Mouse (Mus musculus) hindbrain, embryonic 11.5 days (tissue): ENCODE measurements at regions not wholly inside any gene's neighbourhood (a gene's known extent, or its start where the extent isn't known, plus 50 kb on each side); places are given as distances from the start of the nearest gene placed in this dataset.

Experiments
- ATAC-seq: fragments of 200-750 bp; cut with Nextera tagmentation; 2 replicates; pipeline ENCODE4 v1.8.0; 2017; ENCODE audit warnings: mild to moderate bottlenecking, moderate TSS enrichment, moderate library complexity; ENCODE audit not compliant: low FRiP score
- DNase-seq: peaks from one replicate; pipeline ENCODE4 v3.0.0-alpha.2; 2015; ENCODE audit warnings: low spot score
- H3K27ac ChIP-seq: fragments of 300-500 bp; sonication (generic); 2 replicates; pipeline ENCODE4 v1.5.1; 2014; ENCODE audit warnings: mild to moderate bottlenecking, low read depth, low read length
- H3K27me3 ChIP-seq: fragments of 300-500 bp; sonication (generic); 2 replicates; pipeline ENCODE4 v1.6.1; 2014; ENCODE audit warnings: mild to moderate bottlenecking, low read length, moderate library complexity, mixed read lengths; ENCODE audit not compliant: control insufficient read depth, insufficient read depth
- H3K36me3 ChIP-seq: fragments of 300-500 bp; sonication (generic); 2 replicates; pipeline ENCODE4 v1.6.1; 2014; ENCODE audit warnings: mild to moderate bottlenecking, low read length, moderate library complexity, mixed read lengths; ENCODE audit not compliant: control insufficient read depth, insufficient read depth
- H3K4me1 ChIP-seq: fragments of 300-500 bp; sonication (generic); replicated peaks from 2 replicates; pipeline ENCODE4 v1.6.1; 2014; ENCODE audit warnings: low read length, mixed read lengths; ENCODE audit not compliant: control insufficient read depth, insufficient read depth
- H3K4me2 ChIP-seq: fragments of 300-500 bp; sonication (generic); replicated peaks from 2 replicates; pipeline ENCODE4 v1.6.1; 2014; ENCODE audit warnings: mild to moderate bottlenecking, low read depth, low read length
- H3K4me3 ChIP-seq: fragments of 300-500 bp; sonication (generic); 2 replicates; pipeline ENCODE4 v1.5.1; 2014; ENCODE audit warnings: low read depth, low read length
- H3K9ac ChIP-seq: fragments of 300-500 bp; sonication (generic); 2 replicates; pipeline ENCODE4 v1.6.1; 2014; ENCODE audit warnings: low read depth, low read length
- H3K9me3 ChIP-seq: fragments of 300-500 bp; sonication (generic); 2 replicates; pipeline ENCODE4 v1.6.1; 2016; ENCODE audit warnings: low read length; ENCODE audit not compliant: control insufficient read depth
- WGBS: fragments of 180-500 bp; shearing (Covaris S2); extraction: QIAGEN DNeasy Blood & Tissue Kit; methylation state at CpG from one replicate; pipeline ENCODE4 v1.1.7; 2014; 5-methylcytosine and 5-hydroxymethylcytosine counted together

DNA sequence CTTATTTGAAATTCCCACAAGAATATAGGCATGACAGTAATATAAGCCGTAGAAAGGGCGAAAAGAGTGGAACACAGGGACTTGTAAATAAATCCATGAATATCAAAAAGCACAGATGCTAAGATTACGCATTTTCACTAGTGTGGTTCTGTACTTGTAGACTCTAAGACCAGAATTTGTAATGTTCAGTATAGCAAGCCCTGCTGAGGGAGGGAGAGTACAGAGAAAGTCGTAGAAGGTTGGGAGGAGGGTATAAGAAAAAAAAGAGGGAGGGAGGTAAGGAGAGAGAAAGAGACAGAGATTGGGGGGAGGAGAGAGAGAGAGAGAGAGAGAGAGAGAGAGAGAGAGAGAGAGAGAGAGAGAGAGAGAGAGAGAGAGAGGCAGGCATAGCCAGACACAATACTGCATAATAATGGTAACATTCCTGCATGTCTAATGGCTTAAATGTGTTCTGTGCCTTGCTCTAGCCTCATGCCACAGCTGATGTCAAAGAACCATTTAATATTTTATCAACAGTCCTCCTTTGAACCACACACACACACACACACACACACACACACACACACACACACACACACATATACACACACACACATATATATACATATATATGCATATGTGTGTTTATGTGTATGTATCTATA, 354.1 kb upstream of the Tmem161b start:
- 67% methylated on average over 4 of the region's 4 CpGs for WGBS
- Histone ChIP-seq H3K27me3 (no peaks in the 10 kb centered on the region), H3K9ac (no peak overlapping the region), H3K4me1 (0 out of 2 replicates have a peak, but pooled peaks cover under 1% of the 10 kb centered on the region), H3K9me3 (no peaks in the 10 kb centered on the region), H3K36me3 (no peaks in the 10 kb centered on the region), H3K27ac (peak overlapping the region; percentile 84), H3K4me3 (no peak overlapping the region), H3K4me2 (no peak overlapping the region)
- peak; percentile 29 for DNase-seq
- peak; percentile 81 for ATAC-seq

DNA sequence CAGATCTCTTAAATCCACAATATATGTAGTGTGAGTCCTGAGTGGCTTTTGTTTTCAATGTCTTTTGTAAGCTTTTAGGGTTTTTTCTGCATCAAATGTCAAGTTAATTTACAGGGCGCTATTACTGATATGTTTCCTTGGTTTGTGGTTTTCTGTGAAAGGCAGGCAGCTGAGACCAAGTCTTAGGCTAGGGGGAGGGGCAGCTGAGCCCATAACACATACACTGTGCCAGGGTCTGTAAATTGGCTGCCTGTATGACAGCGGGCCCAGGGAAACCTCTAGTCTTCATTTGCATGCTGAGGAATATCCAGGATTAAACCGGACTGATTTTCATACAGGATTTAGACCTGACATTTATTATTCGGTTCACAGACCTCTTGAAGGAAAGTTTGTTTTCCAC, 353.2 kb upstream of the Tmem161b start:
- DNase-seq (peak; percentile 79), ATAC-seq (peak; percentile 82)
- 49% methylated on average over 4 of the region's 4 CpGs for WGBS
- no peaks in the 10 kb centered on the region for H3K27me3 ChIP-seq
- peak overlapping the region; percentile 86 for H3K27ac ChIP-seq
- H3K9ac ChIP-seq, result no peak overlapping the region
- H3K4me1 ChIP-seq, result 0 out of 2 replicates have a peak, but pooled peaks cover 2% of the 10 kb centered on the region
- H3K36me3 ChIP-seq, result no peaks in the 10 kb centered on the region
- no peak overlapping the region for H3K4me2 ChIP-seq
- H3K9me3 ChIP-seq, result no peaks in the 10 kb centered on the region
- no peak overlapping the region for H3K4me3 ChIP-seq

DNA sequence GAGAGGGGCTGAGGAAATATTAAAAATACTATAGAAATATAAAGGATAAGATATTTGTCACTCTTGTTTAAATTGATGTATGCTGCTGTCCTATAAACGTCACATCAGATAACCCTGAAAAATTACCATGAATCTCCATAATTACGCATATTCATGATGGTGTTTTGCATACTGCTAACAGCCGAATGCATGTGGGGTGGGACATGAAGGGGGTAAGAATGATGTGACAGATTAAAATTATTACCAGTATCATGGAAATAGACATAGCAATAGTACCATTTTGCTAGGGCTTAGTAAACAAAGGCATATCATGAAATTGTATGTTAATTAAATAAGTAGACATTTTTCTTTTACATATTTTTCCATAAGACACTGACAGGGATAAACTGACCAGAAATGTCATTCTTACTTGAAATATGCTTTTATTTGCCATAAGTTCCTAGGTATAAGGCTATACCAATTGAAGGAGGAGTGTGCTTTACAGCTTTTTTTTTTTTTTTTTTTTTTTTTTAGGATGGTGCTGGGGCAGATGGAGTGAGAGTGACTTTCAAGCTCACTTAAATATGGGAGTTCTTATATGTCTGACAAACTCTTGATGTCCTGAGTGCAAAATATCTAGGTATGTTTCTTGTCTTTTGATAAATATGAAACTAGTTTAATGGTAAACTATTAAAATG, 349.8 kb upstream of the Tmem161b start:
- ATAC-seq (no peak), DNase-seq (no peak)
- H3K4me3 ChIP-seq, result no peak overlapping the region
- H3K9me3 ChIP-seq, result no peaks in the 10 kb centered on the region
- H3K4me1 ChIP-seq, result 0 out of 2 replicates have a peak, but pooled peaks cover 2% of the 10 kb centered on the region
- WGBS, result 49% methylated on average over 3 of the region's 3 CpGs
- no peak overlapping the region for H3K9ac ChIP-seq
- peak overlapping the region; percentile 61 for H3K27ac ChIP-seq
- no peaks in the 10 kb centered on the region for H3K27me3 ChIP-seq
- H3K4me2 ChIP-seq, result no peak overlapping the region
- no peaks in the 10 kb centered on the region for H3K36me3 ChIP-seq

DNA sequence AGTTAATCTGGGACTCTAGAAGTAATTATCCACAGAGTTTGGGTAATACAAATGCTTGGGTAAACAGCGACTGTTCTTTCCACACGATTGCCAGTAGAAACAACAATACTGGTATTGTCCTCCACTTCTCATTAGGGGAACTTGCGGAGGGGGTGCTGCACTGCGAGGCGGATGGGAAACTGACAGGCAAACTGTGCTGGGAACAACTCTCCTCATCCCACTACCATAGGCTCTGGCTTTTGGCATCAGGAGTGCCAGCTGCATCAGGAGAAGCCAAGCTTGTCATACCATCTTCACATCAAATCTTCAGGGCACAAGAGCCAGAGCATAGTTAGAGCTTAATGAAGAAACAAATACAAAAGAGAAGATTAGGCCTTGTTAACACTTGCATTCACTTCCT, 349.2 kb upstream of the Tmem161b start:
- Histone ChIP-seq H3K9ac (no peak overlapping the region), H3K4me1 (0 out of 2 replicates have a peak, but pooled peaks cover 2% of the 10 kb centered on the region), H3K27ac (peak overlapping the region; percentile 61), H3K4me2 (no peak overlapping the region), H3K36me3 (no peaks in the 10 kb centered on the region), H3K4me3 (no peak overlapping the region), H3K27me3 (no peaks in the 10 kb centered on the region), H3K9me3 (no peaks in the 10 kb centered on the region)
- WGBS, result 2% methylated on average over 5 of the region's 5 CpGs
- DNase-seq (peak; percentile 42), ATAC-seq (peak; percentile 48)

DNA sequence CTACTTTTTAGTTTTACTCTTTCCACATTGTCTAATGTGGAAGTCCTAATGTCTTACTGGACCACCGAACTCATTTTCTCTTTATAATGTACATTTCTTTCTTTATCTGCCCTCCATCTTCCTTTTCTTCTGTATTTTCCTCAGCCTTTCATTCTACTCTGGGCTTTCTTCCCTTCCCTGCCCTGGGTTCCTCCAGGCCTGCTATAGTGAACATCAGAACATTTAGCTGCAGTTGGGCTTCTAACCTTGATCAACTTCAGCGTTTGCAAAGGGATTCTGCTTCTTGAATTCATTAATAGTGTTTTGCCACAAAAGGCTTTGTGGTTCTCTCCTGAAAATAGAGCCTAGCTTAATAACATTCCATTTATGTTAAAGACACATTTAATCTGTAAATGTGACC, 342.5 kb upstream of the Tmem161b start:
- no peak for ATAC-seq

DNA sequence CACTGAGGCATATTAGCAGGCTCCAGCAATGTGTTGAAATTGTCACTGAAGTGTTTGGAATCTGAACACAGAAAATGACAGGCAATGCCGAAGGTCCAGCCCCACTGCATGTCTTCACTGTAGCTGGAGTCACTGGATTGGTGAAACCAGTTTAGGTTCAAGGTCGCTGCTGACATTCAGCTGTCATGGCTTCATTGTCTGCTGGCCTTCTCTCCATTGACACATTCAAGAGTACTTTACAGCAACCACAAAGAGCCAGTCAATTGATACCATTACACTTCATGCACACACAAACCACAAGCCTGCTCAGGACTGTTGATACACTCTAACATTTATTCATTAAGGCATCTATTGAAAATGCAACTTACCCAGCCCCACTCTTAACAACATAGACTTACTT, 341.8 kb upstream of the Tmem161b start:
- no peaks in the 10 kb centered on the region for H3K4me1 ChIP-seq
- WGBS, result 48% methylated on average over 2 of the region's 2 CpGs

More for the DNA sequence above, 342.5 kb upstream of the Tmem161b start:
- H3K27ac ChIP-seq, result no peak overlapping the region
- peak; percentile 6 for DNase-seq
- H3K4me2 ChIP-seq, result no peak overlapping the region
- H3K4me1 ChIP-seq, result no peaks in the 10 kb centered on the region
- H3K27me3 ChIP-seq, result no peaks in the 10 kb centered on the region
- no peaks in the 10 kb centered on the region for H3K9me3 ChIP-seq
- WGBS, result 42% methylated on average over 2 of the region's 2 CpGs
- no peak overlapping the region for H3K9ac ChIP-seq
- no peak overlapping the region for H3K4me3 ChIP-seq
- H3K36me3 ChIP-seq, result no peaks in the 10 kb centered on the region

DNA sequence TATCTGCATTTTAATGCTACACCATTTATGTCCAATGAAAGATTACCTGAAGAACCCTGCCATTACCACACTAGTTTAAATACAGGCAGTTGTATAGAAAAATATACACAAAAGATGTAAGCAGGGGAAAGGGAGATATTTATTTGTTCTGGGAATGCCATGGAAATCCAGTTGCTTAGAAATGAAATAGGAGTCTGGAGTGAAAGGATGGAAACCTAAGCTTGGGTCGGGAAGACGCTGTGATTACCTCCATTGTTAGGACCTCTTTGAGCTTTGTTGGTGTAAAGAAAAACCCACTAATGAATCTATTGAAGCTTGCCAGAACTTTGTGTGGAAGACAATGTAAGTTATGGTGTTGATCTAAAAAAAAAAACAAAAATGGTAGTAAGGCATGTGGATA, 341.3 kb upstream of the Tmem161b start:
- Histone ChIP-seq H3K9ac (no peak overlapping the region), H3K4me1 (no peaks in the 10 kb centered on the region), H3K4me2 (no peak overlapping the region), H3K9me3 (no peaks in the 10 kb centered on the region), H3K27ac (peak overlapping the region; percentile 40; the same call in 1 of the 2 replicates), H3K27me3 (no peaks in the 10 kb centered on the region), H3K36me3 (no peaks in the 10 kb centered on the region), H3K4me3 (no peak overlapping the region)
- DNase-seq (peak; percentile 13), ATAC-seq (no peak)
- WGBS, result 55% methylated on average over 2 of the region's 2 CpGs

More for the DNA sequence above, 341.8 kb upstream of the Tmem161b start:
- Histone ChIP-seq H3K4me3 (no peak overlapping the region), H3K27ac (peak overlapping the region; percentile 40), H3K27me3 (no peaks in the 10 kb centered on the region), H3K9me3 (no peaks in the 10 kb centered on the region), H3K4me2 (no peak overlapping the region), H3K36me3 (no peaks in the 10 kb centered on the region), H3K9ac (no peak overlapping the region)
- DNase-seq (peak; percentile 53), ATAC-seq (peak; percentile 51)

DNA sequence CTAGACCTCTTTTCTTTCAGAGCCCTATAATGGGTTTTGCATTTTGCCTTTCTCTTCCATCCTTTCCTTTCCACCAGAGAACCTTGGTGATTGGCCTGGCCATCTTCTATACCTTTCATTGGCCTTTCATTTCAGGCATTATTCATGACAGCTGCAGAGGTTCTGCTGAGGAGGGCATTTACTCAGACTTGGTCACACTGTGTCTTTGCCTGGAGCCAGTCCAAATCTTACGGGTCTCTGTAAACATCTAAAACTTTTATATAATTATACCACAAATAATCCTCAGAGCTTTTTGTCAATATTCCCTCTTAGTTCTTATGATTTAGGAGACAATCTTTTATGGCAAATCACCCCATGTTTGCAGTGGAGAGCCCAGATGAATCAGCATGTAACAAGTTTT, 339.3 kb upstream of the Tmem161b start:
- H3K4me3 ChIP-seq, result no peak overlapping the region
- H3K4me1 ChIP-seq, result no peaks in the 10 kb centered on the region
- H3K9me3 ChIP-seq, result no peaks in the 10 kb centered on the region
- H3K9ac ChIP-seq, result no peak overlapping the region
- no peaks in the 10 kb centered on the region for H3K36me3 ChIP-seq
- H3K27me3 ChIP-seq, result no peaks in the 10 kb centered on the region
- WGBS, result 77% methylated on average over 1 of the region's 1 CpGs
- DNase-seq, result no peak
- no peak for ATAC-seq
- no peak overlapping the region for H3K27ac ChIP-seq
- H3K4me2 ChIP-seq, result no peak overlapping the region

DNA sequence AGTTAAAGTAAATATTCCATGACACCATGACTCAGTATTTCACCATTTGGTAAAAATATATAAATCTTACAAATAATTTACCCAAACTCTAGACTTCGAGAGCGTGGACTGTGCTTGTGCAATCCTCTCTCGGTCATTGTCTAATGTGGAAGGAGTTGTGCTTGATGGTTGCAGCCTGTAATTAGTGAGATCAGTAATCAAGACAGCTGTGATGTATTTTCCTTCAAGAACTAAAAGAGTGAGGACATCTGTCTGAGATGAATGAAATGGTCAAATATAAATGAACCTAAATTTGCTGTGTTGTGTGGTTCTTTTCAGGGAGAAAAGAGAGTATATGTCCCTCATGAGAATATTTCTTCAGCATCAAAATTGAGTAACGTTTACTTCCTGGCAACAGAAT, 338.3 kb upstream of the Tmem161b start:
- no peaks in the 10 kb centered on the region for H3K9me3 ChIP-seq
- H3K27ac ChIP-seq, result peak overlapping the region; percentile 79
- H3K36me3 ChIP-seq, result no peaks in the 10 kb centered on the region
- WGBS, result 82% methylated on average over 4 of the region's 4 CpGs
- no peak overlapping the region for H3K4me3 ChIP-seq
- no peak for DNase-seq
- ATAC-seq, result no peak
- no peaks in the 10 kb centered on the region for H3K27me3 ChIP-seq
- no peak overlapping the region for H3K4me2 ChIP-seq
- no peaks in the 10 kb centered on the region for H3K4me1 ChIP-seq
- H3K9ac ChIP-seq, result no peak overlapping the region
